Mouse (Mus musculus): ENCODE measurements around the gene Vmn1r130. TPM values are rescaled to one million over a fixed set of nuclear protein-coding genes. Genes with fewer than 3 reads are reported as not detected.
"Not testable (repeated sequence)": the region's sequence is repeated elsewhere in the genome, so short reads cannot be mapped to it uniquely, and the experiment has no call there.

The Vmn1r130 gene
- not detected in 2 replicates for polyA plus RNA-seq (2012; rRNA removed)

DNA sequence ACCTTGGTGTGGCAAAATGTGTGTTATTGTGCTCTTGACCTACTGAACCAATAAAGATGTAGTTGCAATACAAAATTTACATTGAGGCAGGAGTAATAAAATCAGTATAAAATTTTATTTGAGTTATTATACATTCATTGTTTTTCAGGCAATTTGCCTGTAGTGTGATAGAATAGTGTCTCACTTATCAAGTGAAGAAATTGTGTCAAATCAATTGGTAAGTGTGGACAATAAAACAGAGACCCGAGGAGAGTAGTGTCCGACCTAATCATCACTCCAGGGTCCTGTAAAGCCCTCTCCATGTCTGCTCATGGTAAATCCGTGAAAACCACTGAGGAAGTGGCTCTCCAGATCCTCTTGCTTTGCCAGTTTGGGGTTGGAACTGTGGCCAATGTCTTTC, at the start of gene Vmn1r130:
TSS of gene Vmn1r130 (plus strand) at position 301 of the 400 bp plus-strand sequence.
- not testable (repeated sequence) for H3K4me3 ChIP-seq (ENCODE audit: insufficient read depth, low read length); H3K4me1 ChIP-seq (ENCODE audit: control insufficient read depth, insufficient read depth, low read length)

GRCm38 (mm10) chr7:21545990-21546389, 34.4 kb downstream of the Vmn1r130 start, which contains the start of gene Vmn1r131:
TSS of gene Vmn1r131 (minus strand) at chr7:21546090.
- H3K4me1 ChIP-seq (ENCODE audit: control insufficient read depth, insufficient read depth, low read length); H3K4me3 ChIP-seq (ENCODE audit: insufficient read depth, low read length): not testable (repeated sequence)

More for the DNA sequence above, at the start of gene Vmn1r130:
- not testable (repeated sequence) for H3K27ac ChIP-seq (ENCODE audit: insufficient read depth, low read length)

More at GRCm38 (mm10) chr7:21545990-21546389, 34.4 kb downstream of the Vmn1r130 start, which contains the start of gene Vmn1r131:
- not testable (repeated sequence) for H3K27ac ChIP-seq (ENCODE audit: insufficient read depth, low read length)

Other genes with a start within 250 kb of the Vmn1r130 start
- gene Vmn1r125, start 239.6 kb upstream of the Vmn1r130 start, polyA plus RNA-seq (2012; rRNA removed), result not detected in 2 replicates
- gene Vmn1r126, start 210.3 kb upstream of the Vmn1r130 start, polyA plus RNA-seq (2012; rRNA removed), result not detected in 2 replicates
- gene Vmn1r127, start 191.9 kb upstream of the Vmn1r130 start, polyA plus RNA-seq (2012; rRNA removed), result not detected in 2 replicates
- gene Vmn1r128, start 162.4 kb upstream of the Vmn1r130 start, polyA plus RNA-seq (2012; rRNA removed), result not detected in 2 replicates
- not detected in 2 replicates for gene Vmn1r129, start 150.5 kb upstream of the Vmn1r130 start, polyA plus RNA-seq (2012; rRNA removed)
- not detected in 2 replicates for gene Gm6882, start 79.0 kb upstream of the Vmn1r130 start, polyA plus RNA-seq (2012; rRNA removed)
- gene Vmn1r131, start 34.3 kb downstream of the Vmn1r130 start, polyA plus RNA-seq (2012; rRNA removed), result not detected in 2 replicates
- not detected in 2 replicates for gene Vmn1r132, start 102.3 kb downstream of the Vmn1r130 start, polyA plus RNA-seq (2012; rRNA removed)
- not detected in 2 replicates for gene Gm4175, start 249.7 kb downstream of the Vmn1r130 start, polyA plus RNA-seq (2012; rRNA removed)